Comparison of ENCODE assay signal across 8 mouse cellular contexts in the genomic region with DNA sequence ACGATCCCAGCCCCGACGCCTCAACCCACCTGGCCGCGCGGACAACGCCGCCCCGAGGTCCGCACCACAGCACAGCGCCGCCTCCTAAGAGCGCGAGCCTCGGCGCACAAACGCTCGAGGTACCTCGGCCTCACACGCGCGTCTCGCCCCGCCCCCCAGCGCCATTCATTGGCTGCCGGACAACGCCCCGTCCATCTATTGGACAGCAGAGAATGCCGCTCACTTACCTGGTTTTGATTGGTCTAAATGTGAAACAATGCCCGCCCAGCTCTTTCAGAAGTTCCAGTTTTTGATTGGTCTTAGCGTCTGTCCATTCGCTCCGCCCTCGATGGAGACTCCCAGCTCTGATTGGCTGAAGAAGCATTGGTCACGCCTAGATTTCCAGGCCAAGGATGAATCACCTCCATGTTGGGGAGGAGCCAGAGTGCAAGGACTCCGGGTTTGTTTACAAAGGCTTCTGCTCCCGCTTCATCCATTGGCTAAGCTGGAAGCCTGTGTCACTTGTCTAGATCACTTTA. TPM values are rescaled to one million over a fixed set of nuclear protein-coding genes. Genes with fewer than 3 reads are reported as not detected.
DNase-seq lines count a peak whose midpoint lies in the region; ATAC-seq and TF ChIP-seq lines count a peak whose summit lies in the region.

A gene (minus strand): TSS at position 136 of the 518 bp plus-strand sequence.

- H3K27ac ChIP-seq in bone marrow, adult 2 months (ENCODE audit: control insufficient read depth, insufficient read depth, low read depth, low read length, poor library complexity), result peak within 1 kb of the TSS; percentile 75
- peak within 1 kb of the TSS; percentile 88 for H3K27ac ChIP-seq in embryonic facial prominence, embryonic 15.5 days (replicated peaks)
- H3K27ac ChIP-seq in limb, embryonic 14.5 days (replicated peaks; ENCODE audit: low read depth, low read length), result peak within 1 kb of the TSS; percentile 87
- peak within 1 kb of the TSS; percentile 87 for H3K27ac ChIP-seq in midbrain, postnatal 0 days (ENCODE audit: low read depth, low read length)

- peak; percentile 100 for DNase-seq in 416B (ENCODE audit: low read depth)
- DNase-seq in heart, adult 8-10 months (ENCODE audit: low spot score), result peak; percentile 99
- peak; percentile 100 for DNase-seq in kidney, adult 9 months
- peak; percentile 100 for DNase-seq in limb, embryonic 14.5 days (ENCODE audit: low spot score)
- DNase-seq in midbrain, postnatal 0 days (ENCODE audit: low spot score), result peak; percentile 100
- DNase-seq in spleen, postnatal 14 days (ENCODE audit: low spot score in 2 of 2), result peak; percentile 91 to 95

- H3K4me1 ChIP-seq in bone marrow, adult 2 months (ENCODE audit: control insufficient read depth, insufficient read depth, low read length), result no peaks in the 10 kb centered on the region
- peaks cover 19% of the 10 kb centered on the region for H3K4me1 ChIP-seq in embryonic facial prominence, embryonic 15.5 days
- H3K4me1 ChIP-seq in limb, embryonic 14.5 days (ENCODE audit: control insufficient read depth, insufficient read depth, low read length), result peaks cover 7% of the 10 kb centered on the region
- no peaks in the 10 kb centered on the region; the same call in 1 of the 2 replicates for H3K4me1 ChIP-seq in midbrain, postnatal 0 days (ENCODE audit: insufficient read depth, low read length)

- no peak; the same call in 1 of the 2 replicates for TF ChIP-seq CTCF in bone marrow, adult 2 months (IDR thresholded peaks at IDR 0.05; ENCODE audit: control insufficient read depth, insufficient read depth, low read length)
- peak; percentile 26; the same call in 1 of the 2 replicates for TF ChIP-seq CTCF in midbrain, postnatal 0 days (IDR thresholded peaks at IDR 0.05)

- H3K27me3 ChIP-seq in embryonic facial prominence, embryonic 15.5 days, result no peaks in the 10 kb centered on the region
- no peaks in the 10 kb centered on the region for H3K27me3 ChIP-seq in limb, embryonic 14.5 days (ENCODE audit: control insufficient read depth, insufficient read depth, low read length)
- H3K27me3 ChIP-seq in midbrain, postnatal 0 days (ENCODE audit: insufficient read depth, low read length), result no peaks in the 10 kb centered on the region

- H3K9ac ChIP-seq in embryonic facial prominence, embryonic 15.5 days, result peak within 1 kb of the TSS; percentile 85
- peak within 1 kb of the TSS; percentile 82 for H3K9ac ChIP-seq in limb, embryonic 14.5 days (ENCODE audit: low read depth, low read length, severe bottlenecking)
- H3K9ac ChIP-seq in midbrain, postnatal 0 days (replicated peaks; ENCODE audit: low read length, poor library complexity, severe bottlenecking), result peak within 1 kb of the TSS; percentile 75

- no peaks in the 10 kb centered on the region for H3K36me3 ChIP-seq in embryonic facial prominence, embryonic 15.5 days
- no peaks in the 10 kb centered on the region for H3K36me3 ChIP-seq in limb, embryonic 14.5 days (ENCODE audit: control insufficient read depth, insufficient read depth, low read length)
- no peaks in the 10 kb centered on the region for H3K36me3 ChIP-seq in midbrain, postnatal 0 days (ENCODE audit: insufficient read depth, low read length)

- H3K4me3 ChIP-seq in bone marrow, adult 2 months (replicated peaks; ENCODE audit: control insufficient read depth, low read depth, low read length), result peak within 1 kb of the TSS; percentile 55
- H3K4me3 ChIP-seq in embryonic facial prominence, embryonic 15.5 days (replicated peaks), result peak within 1 kb of the TSS; percentile 79
- H3K4me3 ChIP-seq in limb, embryonic 14.5 days (replicated peaks; ENCODE audit: low read length), result peak within 1 kb of the TSS; percentile 74
- H3K4me3 ChIP-seq in midbrain, postnatal 0 days (ENCODE audit: low read depth, low read length), result peak within 1 kb of the TSS; percentile 70

- no peaks in the 10 kb centered on the region for H3K9me3 ChIP-seq in embryonic facial prominence, embryonic 15.5 days (replicated peaks)
- no peaks in the 10 kb centered on the region for H3K9me3 ChIP-seq in limb, embryonic 14.5 days (ENCODE audit: control insufficient read depth, low read length)
- no peaks in the 10 kb centered on the region for H3K9me3 ChIP-seq in midbrain, postnatal 0 days (ENCODE audit: low read length)

- WGBS in bone marrow, adult 2 months, result under 1% methylated on average over 37 of the region's 37 CpGs
- under 1% methylated on average over 34 of the region's 37 CpGs for WGBS in embryonic facial prominence, embryonic 15.5 days
- under 1% methylated on average over 36 of the region's 37 CpGs for whole genome bisulfite sequencing in limb, embryonic 14.5 days
- WGBS in midbrain, postnatal 0 days, result under 1% methylated on average over 33 of the region's 37 CpGs

- peak within 1 kb of the TSS; percentile 62 for H3K4me2 ChIP-seq in embryonic facial prominence, embryonic 15.5 days (replicated peaks)
- H3K4me2 ChIP-seq in limb, embryonic 14.5 days (replicated peaks; ENCODE audit: low read depth, low read length, severe bottlenecking), result peak within 1 kb of the TSS; percentile 87
- H3K4me2 ChIP-seq in midbrain, postnatal 0 days (ENCODE audit: low read depth, low read length, poor library complexity, severe bottlenecking), result peak within 1 kb of the TSS; percentile 72

- peak; percentile 92; the same call in 1 of the 2 replicates for TF ChIP-seq POLR2A in bone marrow, adult 2 months (IDR thresholded peaks at IDR 0.05; ENCODE audit: borderline replicate concordance, control insufficient read depth, low read depth, low read length)
- peak; percentile 95 for TF ChIP-seq POLR2A in limb, embryonic 14.5 days (IDR thresholded peaks at IDR 0.05; ENCODE audit: borderline replicate concordance, extremely low read depth, insufficient read depth, insufficient read length)

- peak; percentile 99 for ATAC-seq in embryonic facial prominence, embryonic 15.5 days (ENCODE audit: insufficient number of reproducible peaks, low FRiP score, low TSS enrichment, low read depth)
- peak; percentile 99 for ATAC-seq in limb, embryonic 14.5 days (ENCODE audit: low FRiP score, low read depth)
- peak; percentile 99 for ATAC-seq in midbrain, postnatal 0 days (ENCODE audit: low FRiP score)

RNA-seq across cellular contexts. Expression of the gene that starts here (rescaled TPM):
- 3.0 and 9.7 TPM in 2 replicates for polyA plus RNA-seq in bone marrow, adult 2 months (2011; ENCODE audit: insufficient read depth, insufficient read length, low replicate concordance, missing spikeins)
- 19.9 and 20.4 TPM in 2 replicates for polyA plus RNA-seq in embryonic facial prominence, embryonic 15.5 days (2015; fragmentation: Nextera tagmentation; extraction: Ambion mirVana)
- total RNA-seq in heart, adult 8-10 months (2022), result 10 to 100 TPM; 42.5 to 48.7 (median 46.1) TPM
- polyA plus RNA-seq in limb, embryonic 14.5 days (2012; rRNA removed), result 33.5 and 36.3 TPM in 2 replicates
- polyA plus RNA-seq in limb, embryonic 14.5 days (2014; fragmentation: Nextera tagmentation; extraction: Ambion mirVana), result 18.2 and 19.0 TPM in 2 replicates
- 59.3 and 66.5 TPM in 2 replicates for total RNA-seq in midbrain, postnatal 0 days (2014; rRNA removed)
- 25.9 and 26.1 TPM in 2 replicates for polyA plus RNA-seq in midbrain, postnatal 0 days (2015; fragmentation: Nextera tagmentation; extraction: Ambion mirVana)

Comparison
In these comparisons a context has a peak if more than half of its experiments do, and no peak if none do; other contexts are left out.
1. Peak in every context shown above with its lines: DNase-seq, ATAC-seq, H3K4me3 ChIP-seq and H3K27ac ChIP-seq.